Mouse (Mus musculus) adrenal gland, adult 8-10 months (tissue): ENCODE measurements around the gene Tox2. TPM values are rescaled to one million over a fixed set of nuclear protein-coding genes. Genes with fewer than 3 reads are reported as not detected.
A peak's percentile ranks its signal among the peaks of the same experiment; 100 is the strongest.

ENCODE experiments used
- DNase-seq: peaks from one replicate; pipeline ENCODE4 v3.0.0; 2022
- total RNA-seq, 4 experiments: library from RNA; stranded (reverse); gene quantifications; 2 replicates each; pipeline ENCODE4 v1.2.4; 2022

Tox2 gene
- total RNA-seq = 10 to 100 TPM in 2 of 4 experiments, 1 to 10 TPM in 2; 2.3 to 11.7 (median 6.8) TPM

DNA sequence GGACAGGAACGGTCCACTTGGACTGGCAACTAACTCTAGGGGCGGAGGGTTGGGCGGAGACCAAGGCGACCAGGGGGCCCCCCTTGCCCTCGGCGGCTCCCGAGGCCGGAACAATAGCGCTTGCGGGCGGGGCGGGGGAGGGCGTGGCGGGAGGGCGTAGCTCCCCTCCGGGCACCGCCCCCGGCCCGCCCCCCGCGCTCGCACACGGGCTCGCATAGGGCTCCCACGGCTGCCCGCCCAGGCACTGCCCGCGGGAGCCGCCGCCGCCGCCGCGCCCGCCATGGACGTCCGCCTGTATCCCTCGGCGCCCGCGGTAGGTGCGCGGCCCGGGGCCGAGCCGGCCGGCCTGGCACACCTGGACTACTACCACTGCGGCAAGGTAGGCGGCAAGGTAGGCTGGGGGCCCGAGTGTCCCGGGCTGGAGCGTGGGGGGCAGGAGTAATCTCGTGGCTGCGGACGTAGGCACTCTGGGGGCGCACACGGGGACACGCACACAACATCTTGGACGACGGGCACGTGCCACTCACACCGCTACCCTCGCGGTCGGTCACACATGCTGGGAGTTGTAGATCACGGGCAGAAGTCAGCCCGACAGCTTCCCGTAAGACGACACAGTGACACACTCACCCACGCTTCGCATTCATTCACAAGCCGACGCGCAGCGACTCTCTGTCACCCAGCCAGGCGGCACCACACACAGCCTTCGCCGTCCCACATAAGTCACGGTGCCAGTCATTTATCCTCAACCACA is at the start of gene Tox2:
Gene Tox2 (plus strand): TSS at position 242 of the 751 bp plus-strand sequence.
- DNase-seq = peak; percentile 25

DNA sequence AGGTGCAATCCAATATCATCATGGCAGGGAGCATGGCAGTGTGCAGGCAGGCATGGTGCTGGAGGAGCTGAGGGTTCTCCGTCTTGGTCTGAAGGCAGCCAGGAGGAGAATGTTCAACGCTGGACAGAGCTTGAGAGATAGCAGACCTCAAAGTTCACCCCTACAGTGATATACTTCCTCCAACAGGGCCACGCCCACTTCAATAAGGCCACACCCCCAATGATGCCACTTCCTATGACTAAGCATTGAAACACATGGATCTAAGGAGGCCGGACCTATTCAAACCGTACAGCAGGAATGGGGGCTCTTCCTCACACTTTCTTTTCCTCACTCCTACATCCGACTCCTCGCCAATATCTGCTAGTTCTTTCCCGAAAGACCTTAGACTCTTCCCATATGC is 48.3 kb upstream of the Tox2 start:
- DNase-seq = no peak

DNA sequence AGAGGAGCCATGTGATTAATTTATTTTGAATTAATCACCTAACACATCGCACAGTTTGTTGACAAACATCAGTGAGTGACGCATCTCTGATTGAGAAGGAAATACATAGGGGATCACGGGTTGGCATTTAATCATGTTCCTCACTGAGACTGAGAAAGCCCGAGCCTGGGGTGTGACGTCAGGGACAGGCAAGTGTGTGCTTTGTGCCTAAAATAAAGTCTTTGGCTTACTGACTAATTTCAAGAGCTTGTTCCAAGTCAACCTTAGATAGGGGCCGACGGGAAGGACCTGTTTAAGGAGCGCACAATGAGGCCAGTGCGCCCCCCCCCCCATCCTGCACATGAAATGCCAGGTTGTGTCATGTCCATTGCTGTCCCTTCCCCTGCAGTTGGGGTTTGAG is 43.9 kb upstream of the Tox2 start:
- DNase-seq = no peak

DNA sequence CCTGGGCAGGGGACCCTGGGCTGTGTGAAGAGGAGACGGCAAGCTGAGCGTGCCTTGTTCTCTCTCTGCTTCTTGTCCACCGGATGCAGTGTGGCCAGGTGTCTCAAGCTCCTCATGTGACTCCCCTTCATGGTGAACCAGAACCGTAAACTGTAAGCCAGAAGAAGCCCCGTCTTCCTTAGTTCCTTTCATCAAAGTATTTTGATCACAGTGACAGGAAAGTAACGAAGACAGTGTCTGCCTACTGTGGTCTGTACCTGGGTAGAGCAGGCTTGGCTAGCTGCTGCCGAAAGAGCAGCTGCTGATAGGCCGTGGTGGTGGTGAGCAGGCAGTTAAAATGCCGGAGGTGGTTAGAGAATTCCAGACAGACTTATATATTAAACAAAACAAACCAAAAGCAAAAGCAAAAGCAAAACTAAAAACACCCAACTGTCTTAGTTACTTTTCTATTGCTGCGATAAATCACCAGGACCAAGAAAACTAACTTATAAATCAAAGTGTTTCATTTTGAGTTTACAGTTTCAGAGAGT is 38.4 kb upstream of the Tox2 start:
- DNase-seq = no peak

DNA sequence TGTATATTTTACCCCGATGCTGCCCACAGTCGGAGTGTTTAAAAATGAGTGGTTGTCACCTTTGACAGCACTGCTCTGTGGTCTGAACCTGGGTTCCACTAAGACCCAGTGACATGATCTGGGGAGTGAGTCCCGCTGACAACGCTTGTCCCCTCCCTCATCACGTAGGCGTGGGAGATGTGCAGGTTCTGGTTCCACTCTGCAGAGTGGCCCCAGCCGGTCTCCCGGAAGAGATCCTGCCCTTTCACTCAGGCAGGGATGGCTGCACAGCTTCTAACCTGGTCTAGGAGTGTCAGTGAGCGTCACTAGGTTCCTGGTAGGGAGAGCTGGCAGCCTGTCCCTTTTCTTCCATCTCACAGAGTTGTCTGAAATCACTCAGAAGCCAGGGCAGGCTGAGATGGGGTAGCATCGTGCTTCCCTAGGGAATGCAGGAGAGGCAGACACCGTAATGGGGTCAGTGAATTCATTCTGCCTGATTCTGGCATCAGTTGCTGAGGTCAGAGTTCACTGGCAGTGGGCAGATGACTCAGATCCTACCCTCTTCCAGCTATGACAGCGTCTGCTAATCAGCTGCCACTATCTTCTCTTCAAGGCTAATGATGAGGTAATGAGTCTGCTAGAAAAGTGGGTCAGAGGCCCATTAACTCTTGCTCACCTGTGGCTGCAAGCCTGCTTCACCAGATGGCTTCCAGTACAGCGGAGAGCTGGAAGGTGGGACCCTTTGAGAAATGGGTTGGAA is 36.7 kb upstream of the Tox2 start:
- peak; percentile 84 for DNase-seq

DNA sequence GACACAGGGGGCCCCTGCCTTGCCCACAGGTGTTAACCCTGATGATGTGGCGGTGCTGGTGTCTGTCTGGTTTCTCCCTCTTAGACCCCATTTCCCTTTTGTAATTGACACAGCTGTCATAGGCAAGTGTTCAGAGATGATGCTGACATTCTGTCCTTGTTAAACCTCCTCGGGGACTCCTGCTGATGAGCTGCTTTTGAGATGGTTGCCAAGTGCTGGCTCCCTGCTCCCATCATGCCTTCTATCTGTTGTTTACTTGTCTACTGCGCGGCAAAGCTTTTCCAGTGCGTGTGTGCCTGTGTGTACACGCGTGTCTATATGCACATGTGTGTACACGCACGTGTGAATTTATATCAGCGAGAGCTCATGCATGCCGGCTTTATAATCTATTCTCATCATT is 31.0 kb upstream of the Tox2 start:
- DNase-seq = no peak

DNA sequence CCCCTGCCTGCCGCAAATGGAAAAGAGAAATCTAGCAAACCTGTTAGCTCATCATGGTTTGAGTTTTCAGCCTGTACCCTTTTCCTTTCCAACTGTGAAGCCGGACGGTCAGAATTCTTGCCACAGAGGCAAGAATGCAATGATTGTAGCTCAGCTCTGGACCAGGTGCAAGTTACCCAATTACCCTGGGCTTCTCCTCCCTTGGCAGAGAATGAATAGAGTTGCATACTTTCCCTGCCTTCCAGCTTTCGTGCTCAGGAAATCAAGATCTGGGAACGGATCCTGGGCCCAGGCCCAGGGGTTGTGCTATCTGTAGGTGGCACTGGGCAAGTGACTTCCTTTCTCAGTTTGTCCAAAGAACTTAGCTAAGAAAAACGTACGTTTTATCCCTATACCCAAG is 28.9 kb upstream of the Tox2 start:
- no peak for DNase-seq

DNA sequence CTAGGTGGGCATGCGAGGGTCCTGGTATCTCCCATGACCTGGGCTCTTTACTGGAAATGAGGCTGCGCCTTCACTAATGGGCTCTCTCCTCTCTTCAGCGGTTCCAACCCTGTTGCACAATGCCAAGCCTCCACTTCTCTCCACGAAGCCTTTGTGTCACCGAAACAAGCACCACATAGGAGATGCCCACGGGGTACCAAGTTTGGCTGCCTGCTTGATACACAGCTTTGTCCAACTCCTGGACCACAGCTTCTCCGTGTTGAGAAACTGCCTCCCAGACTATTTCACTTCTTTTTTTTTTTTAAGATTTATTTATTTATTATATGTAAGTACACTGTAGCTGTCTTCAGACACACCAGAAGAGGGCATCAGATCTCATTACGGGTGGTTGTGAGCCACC is 27.1 kb upstream of the Tox2 start:
- no peak for DNase-seq

DNA sequence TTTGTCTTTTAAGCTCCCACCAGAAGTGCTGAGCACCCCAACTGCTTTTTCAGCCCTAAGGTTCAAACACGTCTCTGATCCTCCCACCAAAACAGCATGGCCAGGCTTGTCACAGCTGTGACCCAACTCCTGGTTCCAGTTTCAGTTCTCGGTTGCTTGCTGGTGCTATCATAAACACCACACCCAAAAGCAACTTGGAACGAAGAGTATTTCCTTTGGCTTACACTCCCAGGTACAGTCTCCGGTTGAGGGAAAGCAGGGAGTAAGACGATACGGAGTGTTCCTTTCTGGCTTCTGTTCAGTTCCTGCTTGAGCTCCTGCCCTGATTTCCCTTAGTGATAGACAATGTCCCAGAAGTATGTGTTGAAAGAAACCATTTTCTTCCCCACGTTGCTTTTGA is 26.4 kb upstream of the Tox2 start:
- no peak for DNase-seq

DNA sequence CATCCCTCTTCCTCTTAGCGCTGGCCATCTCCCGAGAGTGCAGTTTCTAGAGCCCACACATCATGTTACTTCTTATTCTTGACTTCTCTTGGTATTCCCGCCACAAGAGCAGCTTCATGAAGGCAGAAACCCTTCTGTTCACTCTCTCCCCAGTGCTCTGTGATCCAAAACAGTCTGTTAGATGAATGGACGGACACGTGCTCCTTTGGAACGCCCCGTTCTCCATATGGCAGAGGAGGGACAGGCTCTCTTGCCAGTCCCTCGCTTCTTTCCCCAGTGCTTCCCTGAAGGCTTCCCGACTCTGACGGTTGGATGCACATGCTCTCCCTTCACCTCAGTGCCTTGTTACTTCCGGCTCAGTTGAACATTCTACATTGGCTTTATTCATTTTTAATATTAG is 15.4 kb upstream of the Tox2 start:
- no peak for DNase-seq

DNA sequence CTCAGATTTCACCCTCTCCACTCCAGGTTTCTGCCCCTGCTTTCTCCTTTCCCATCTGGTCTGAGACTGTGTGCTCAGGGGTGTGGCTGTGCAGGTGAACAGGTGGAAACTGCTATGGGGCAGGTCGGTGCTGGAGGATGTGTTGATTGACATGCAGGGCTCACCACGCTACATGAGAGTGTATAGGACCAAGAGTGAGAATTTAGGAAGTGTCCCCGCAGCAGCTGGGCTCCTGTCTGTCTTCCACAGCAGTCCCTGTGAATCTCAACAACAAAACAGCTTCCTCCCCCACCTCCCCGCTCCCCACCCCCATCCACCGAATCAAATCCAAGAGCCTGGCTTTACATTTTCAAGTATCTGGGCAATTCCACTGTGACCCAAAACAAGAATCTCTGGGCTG is 13.3 kb upstream of the Tox2 start:
- DNase-seq = no peak

DNA sequence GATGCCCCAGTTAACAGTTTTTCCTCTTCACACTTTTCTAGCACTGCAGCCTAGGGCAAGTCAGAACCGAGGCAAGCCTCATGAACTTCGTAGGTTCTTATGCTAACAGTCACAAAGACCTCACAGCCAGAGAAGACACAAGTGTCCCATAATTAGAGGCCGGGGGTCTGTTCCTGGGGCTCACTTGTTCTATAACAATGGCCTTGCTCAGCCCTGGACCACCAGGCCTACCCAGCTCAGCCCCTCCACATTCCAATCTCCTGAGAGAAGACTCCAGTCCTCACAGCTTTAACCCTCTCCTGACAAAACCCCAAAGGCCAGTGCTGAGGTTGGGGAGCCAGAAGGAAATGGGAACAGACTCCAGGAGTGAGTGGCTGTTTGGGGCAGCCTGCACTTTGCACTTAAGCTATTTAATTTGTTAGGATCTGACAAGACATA is 12.9 kb upstream of the Tox2 start:
- no peak for DNase-seq

DNA sequence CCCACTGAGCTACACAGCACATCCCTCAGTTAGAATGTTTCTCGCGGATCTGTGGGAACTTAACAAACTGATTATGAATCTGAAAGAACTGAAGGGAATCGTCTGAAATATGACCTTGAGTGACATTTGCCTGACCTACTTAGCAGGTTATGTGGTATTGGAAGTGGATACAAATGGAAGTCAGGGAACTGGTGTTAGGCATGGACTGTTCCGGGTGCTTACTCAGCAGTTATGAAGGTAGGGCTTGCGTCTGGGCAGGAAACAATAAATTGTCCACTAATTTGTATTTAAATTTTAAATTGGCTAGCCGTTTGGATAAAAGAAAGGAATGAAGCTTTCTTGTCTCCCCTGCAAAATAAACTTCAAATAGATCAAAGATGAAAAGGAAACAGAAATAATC is 10.4 kb upstream of the Tox2 start:
- DNase-seq = no peak

DNA sequence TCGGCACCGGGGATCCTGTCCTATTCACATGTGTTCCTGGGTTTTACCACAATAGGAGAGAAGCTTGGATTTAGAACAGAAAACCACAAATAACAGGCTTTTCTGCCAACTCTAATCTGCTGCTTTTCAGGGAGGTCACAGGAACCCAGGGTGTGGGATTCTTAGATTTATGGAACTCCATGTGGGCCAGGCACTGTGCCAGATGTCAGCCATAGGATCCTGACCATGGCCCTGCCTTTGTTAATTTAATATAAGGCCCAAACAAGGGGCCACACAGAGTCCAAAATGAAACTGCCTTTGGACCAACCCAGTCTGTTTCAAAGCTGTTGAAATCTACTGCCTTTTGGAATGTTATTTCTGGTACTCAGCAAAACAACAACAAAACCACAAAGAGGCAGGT is 8.9 kb upstream of the Tox2 start:
- DNase-seq = no peak

DNA sequence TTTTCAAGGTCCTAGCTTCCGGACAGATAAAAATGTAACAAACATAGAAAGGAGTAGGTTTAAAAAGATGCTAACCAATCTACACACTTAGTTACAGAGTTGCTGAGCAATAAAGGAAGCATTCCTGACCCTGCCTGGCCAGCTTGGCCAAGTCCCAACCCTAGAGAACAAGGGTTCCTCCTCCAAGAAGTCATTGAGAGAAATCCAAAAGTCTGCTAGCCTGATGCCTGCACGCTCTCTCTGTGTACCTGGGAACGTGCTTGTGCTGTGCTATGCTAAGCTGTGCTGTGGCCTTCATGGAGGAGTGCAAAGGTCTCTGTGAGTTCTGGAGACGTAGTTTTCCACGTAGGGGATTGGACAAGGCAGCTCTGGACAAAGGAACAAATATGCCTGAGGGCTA is 8.4 kb upstream of the Tox2 start:
- DNase-seq = no peak

DNA sequence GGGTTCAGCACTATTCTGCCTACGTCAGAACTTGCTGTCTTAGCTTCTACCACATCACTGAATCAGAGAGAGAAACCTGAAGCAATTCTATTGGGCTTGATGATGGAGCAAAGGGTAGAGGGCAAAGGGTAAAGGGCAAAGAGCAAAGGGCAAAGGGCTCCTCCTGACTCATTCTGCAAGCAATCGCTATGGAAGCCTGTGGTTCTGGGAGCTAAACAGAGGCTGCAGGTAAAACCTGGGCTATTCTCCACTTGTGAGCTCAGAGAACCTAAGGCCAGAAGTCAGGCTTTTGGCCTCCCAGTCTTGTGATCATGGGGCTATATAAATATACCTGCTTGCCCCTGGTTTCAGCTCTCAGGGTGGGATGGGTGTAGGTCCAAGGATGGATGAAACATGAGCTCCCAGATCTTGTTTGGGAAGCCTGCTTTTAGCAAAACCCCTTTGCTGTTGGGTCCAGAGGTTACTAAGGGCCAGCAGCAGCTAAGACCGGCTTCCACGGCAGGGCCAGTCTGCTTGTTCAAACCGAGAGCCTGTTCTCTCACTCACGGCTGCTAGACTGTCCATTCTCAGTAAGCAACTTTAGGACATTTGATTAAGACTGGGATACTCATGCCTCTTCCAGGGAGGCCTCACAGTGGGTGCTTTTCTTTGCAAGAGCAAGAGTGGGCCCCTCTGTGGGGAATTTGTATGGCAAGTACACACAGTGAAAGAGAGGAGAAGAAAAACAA is 7.7 kb upstream of the Tox2 start:
- no peak for DNase-seq

DNA sequence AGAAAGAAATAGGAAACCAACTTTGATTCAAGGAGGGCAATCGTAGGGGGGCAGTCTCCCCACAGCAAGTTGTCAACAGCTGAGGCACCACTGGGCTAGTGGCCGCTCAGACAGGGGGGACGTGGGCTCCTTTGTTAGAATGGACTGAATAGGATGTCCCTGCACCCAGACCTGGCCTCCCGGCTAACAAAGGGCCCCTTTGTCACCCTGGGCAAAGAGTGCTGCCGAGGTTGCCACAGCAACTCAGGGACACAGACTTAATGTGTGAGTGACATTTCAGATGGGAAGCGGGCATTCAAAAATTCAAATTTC is 7.1 kb upstream of the Tox2 start:
- DNase-seq = no peak

DNA sequence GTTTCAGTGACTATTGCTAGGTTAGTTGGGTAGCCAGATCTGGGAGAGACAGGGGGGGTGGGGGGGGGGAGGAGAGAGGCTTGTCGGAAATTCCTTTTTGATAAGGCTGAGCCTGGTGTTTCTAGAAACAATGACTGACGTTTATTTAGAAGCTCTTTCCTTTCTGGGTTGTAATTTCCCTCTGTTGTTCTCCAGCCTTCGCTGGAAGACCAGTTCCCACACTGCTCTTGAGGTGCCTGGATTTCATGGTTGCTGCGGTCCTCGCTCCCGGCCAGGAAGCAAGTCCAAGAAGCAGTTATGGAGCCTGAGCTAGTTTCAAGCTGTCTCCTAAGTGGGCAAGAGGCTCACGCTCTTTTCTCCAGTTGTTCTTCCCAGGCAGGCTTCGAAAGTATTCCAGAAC is 1.0 kb upstream of the Tox2 start:
- DNase-seq = no peak

DNA sequence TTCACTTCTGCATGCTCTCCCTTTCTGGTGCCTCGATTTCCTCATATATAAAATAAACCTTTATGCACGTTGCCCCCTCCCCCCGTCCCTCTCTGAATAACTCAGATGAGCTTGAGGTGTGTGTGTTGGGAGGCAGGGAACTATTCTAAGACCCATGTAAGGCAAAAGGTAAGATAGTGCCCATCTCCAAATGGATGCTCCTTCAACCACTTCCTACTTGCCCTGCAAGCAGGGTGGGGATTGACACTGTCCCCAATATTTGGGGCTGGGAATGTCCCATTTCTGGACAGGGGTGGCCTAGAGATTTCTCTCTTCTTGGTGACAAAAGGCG is 407 bp upstream of the Tox2 start:
- DNase-seq = no peak

DNA sequence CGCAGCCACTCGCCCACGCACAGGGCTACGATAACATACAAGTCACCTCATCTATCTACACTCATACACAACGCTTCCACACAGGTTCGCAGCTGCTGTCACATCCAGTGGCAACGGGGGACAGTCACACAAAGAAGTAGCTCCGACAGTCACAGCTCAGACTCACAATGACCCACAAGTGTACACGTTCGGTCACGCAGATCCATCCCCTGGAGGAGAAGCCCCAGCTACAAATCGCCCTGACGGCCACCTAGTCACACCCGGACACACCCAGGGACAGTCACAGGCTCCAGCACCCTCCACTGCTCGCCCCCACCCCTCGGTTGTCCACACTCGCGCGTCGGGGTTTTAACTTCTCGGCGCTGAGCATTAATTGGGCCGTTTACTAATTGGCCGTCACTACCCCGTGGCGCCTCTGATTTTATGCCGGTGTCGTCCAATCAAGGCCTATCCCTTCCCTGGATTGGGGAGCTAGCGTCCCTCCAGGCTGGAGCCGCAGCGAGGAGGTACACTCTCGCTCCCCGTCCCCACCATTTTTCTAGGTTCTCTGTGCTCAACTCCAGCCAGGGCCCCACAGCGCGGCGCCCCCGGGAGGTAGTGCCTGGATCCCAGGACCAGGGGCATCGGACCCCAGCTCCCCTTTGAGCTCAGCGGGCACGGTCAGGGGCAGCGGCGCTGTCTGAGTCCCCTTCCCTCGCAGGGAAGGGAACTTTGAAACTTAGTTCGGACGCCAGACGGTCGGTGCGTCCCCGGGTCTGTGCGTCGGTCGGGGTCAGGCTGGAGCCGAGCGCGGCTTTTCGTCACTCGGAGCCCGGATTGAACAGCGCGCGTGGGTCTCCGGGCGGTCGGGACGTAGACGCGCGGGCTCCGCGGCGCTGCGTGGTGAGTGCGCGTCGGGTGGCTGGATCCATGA is 966 bp downstream of the Tox2 start:
- no peak for DNase-seq

DNA sequence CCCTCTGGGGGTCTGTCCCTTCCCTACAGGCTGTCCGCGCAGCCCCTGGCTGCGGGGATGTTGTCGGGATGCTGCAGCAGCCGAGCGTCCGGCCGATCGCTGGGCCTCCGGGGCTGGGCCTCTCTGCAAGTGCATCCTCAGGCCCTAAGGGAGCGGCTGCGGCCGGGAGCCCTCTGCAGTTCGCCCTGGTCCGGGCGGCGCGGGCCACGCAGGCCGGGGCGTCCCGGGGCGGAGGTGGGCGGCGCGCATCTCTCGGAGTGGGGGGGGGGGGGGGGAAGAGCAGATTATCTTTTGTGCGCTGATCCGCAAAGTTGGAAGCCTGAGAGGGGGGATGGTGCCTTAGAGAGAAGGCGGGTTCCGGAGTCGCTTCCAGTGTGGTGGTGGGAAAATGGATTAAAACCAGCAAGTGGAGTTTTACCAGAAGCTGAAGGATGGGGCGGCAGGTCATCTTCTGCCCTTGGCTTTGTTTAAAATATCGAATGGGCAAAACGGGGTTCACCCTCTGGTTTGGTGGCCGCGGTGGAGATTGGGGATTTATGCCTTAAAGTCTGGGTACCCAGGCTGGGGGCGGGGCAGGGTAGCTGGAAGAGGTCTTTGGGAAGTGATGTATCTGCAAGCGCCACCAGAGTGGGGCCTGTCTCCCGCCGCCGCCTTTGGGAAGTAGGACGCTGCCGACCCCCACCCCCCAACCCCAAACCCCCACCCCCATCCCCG is 1.8 kb downstream of the Tox2 start:
- DNase-seq = no peak

DNA sequence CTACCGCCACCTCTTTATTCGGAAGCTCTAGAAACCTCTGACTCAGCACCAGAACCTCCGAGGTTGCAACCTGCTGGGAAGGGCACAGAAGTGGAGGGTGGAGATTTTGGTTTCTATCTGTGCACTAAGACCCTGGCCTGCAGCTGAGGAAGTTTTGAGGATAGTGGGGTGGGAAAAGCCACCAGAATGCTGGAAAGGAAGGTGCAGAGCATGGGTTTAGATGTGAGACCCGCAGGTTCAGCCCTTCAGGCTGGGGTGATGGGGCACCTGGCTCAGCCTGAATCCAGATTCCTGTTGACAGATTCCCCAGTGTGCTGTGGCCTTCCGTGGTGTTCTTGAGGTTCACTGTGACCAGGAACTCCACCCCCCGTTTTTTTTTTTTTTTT is 2.3 kb downstream of the Tox2 start:
- DNase-seq = no peak
